Mouse (Mus musculus): ENCODE data around the gene Gm21704. TPM values are rescaled to one million over a fixed set of nuclear protein-coding genes. Genes with fewer than 3 reads are reported as not detected.
"Not testable (repeated sequence)": the region's sequence is repeated elsewhere in the genome, so short reads cannot be mapped to it uniquely, and the experiment has no call there.

The Gm21704 gene
- polyA plus RNA-seq (2014; fragmentation: Nextera tagmentation; extraction: Ambion mirVana), result not detected in 2 replicates

DNA sequence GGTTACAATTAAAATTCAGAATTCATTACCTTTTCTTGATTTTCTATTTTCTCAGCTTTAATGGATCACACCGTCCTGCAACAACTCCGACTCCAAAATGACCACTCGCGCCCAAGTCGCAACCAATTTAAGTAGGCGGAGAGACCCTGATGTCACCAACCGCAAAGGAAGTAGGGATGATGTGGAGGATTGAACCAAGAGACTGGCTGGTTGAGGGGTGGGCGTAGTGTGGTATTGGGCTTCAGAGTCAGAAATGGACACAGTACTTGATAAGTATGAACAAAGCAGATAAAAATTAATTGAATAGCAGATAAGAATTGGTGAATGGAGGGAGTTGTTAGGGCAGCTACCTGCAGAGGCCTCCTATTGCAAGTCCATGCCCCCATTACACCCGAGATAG lies at the start of gene Gm21704, which contains the start of gene Gm21708:
Gm21704 (minus strand) TSS at position 101 of the 400 bp plus-strand sequence.
Gm21708 (minus strand) TSS at position 101 of the 400 bp plus-strand sequence.
- WGBS, result no CpG with 5 or more reads among the region's 9 CpGs
- not testable (repeated sequence) for H3K36me3 ChIP-seq (ENCODE audit: control insufficient read depth, insufficient read depth, low read length); H3K4me1 ChIP-seq (ENCODE audit: control insufficient read depth, insufficient read depth, low read length); H3K27me3 ChIP-seq (ENCODE audit: control insufficient read depth, insufficient read depth, low read length); H3K27ac ChIP-seq (ENCODE audit: low read depth, low read length); ATAC-seq (ENCODE audit: low read depth); H3K9ac ChIP-seq (replicated peaks; ENCODE audit: low read depth, low read length); H3K4me2 ChIP-seq (ENCODE audit: low read depth, low read length); H3K4me3 ChIP-seq (ENCODE audit: low read depth, low read length); H3K9me3 ChIP-seq (ENCODE audit: control insufficient read depth, low read length)

DNA sequence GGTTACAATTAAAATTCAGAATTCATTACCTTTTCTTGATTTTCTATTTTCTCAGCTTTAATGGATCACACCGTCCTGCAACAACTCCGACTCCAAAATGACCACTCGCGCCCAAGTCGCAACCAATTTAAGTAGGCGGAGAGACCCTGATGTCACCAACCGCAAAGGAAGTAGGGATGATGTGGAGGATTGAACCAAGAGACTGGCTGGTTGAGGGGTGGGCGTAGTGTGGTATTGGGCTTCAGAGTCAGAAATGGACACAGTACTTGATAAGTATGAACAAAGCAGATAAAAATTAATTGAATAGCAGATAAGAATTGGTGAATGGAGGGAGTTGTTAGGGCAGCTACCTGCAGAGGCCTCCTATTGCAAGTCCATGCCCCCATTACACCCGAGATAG lies 64.7 kb downstream of the Gm21704 start, which contains the start of gene Gm21693:
Gm21693 (minus strand) TSS at position 101 of the 400 bp plus-strand sequence.
- H3K27me3 ChIP-seq (ENCODE audit: control insufficient read depth, insufficient read depth, low read length); H3K4me3 ChIP-seq (ENCODE audit: low read depth, low read length); H3K9ac ChIP-seq (replicated peaks; ENCODE audit: low read depth, low read length); H3K9me3 ChIP-seq (ENCODE audit: control insufficient read depth, low read length); H3K4me2 ChIP-seq (ENCODE audit: low read depth, low read length); H3K4me1 ChIP-seq (ENCODE audit: control insufficient read depth, insufficient read depth, low read length); ATAC-seq (ENCODE audit: low read depth); H3K27ac ChIP-seq (ENCODE audit: low read depth, low read length); H3K36me3 ChIP-seq (ENCODE audit: control insufficient read depth, insufficient read depth, low read length): not testable (repeated sequence)
- no CpG with 5 or more reads among the region's 9 CpGs for WGBS

DNA sequence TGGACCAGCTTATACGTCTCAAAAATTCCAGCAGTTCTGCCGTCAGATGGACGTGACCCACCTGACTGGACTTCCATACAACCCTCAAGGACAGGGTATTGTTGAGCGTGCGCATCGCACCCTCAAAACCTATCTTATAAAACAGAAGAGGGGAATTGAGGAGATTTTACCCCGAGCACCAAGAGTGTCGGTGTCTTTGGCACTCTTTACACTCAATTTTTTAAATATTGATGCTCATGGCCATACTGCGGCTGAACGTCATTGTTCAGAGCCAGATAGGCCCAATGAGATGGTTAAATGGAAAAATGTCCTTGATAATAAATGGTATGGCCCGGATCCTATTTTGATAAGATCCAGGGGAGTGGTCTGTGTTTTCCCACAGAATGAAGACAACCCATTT lies 69.3 kb downstream of the Gm21704 start:
- H3K36me3 ChIP-seq (ENCODE audit: control insufficient read depth, insufficient read depth, low read length); H3K4me1 ChIP-seq (ENCODE audit: control insufficient read depth, insufficient read depth, low read length); H3K9me3 ChIP-seq (ENCODE audit: control insufficient read depth, low read length); H3K27ac ChIP-seq (ENCODE audit: low read depth, low read length); H3K4me3 ChIP-seq (ENCODE audit: low read depth, low read length); H3K9ac ChIP-seq (replicated peaks; ENCODE audit: low read depth, low read length); ATAC-seq (ENCODE audit: low read depth); H3K27me3 ChIP-seq (ENCODE audit: control insufficient read depth, insufficient read depth, low read length); H3K4me2 ChIP-seq (ENCODE audit: low read depth, low read length): not testable (repeated sequence)
- no CpG with 5 or more reads among the region's 11 CpGs for WGBS

Other genes with a start within 250 kb of the Gm21704 start
- not detected in 2 replicates for gene Gm21677, start 103.7 kb downstream of the Gm21704 start, polyA plus RNA-seq (2014; fragmentation: Nextera tagmentation; extraction: Ambion mirVana)
- not detected in 2 replicates for gene Gm21693, start 64.8 kb downstream of the Gm21704 start, polyA plus RNA-seq (2014; fragmentation: Nextera tagmentation; extraction: Ambion mirVana)
- not detected in 2 replicates for gene Gm21708, start within 50 bp of the Gm21704 start, polyA plus RNA-seq (2014; fragmentation: Nextera tagmentation; extraction: Ambion mirVana)

Measured in neural tube, embryonic 14.5 days (tissue).